Mouse (Mus musculus): ENCODE results near the gene Cyp2j6.

GRCm38 (mm10) chr4:96559781-96560180 is 6.3 kb upstream of the Cyp2j6 start:
- TF ChIP-seq POLR2A (IDR thresholded peaks at IDR 0.05; ENCODE audit: borderline replicate concordance, insufficient read depth, low read length) (no peak), CTCF (IDR thresholded peaks at IDR 0.05; ENCODE audit: borderline replicate concordance, insufficient read depth, low read depth, low read length) (no peak)
